Mouse (Mus musculus) frontal cortex, postnatal 25 days (tissue): ENCODE results near the gene Tpp2.
"Not testable (repeated sequence)": the region's sequence is repeated elsewhere in the genome, so short reads cannot be mapped to it uniquely, and the experiment has no call there.

Experiments used
- DNase-seq, 2 experiments: peaks; one replicate each; pipeline ENCODE4 v3.0.0; 2022; ENCODE audit warnings: low spot score in 2 of 2

Gene Tpp2

DNA sequence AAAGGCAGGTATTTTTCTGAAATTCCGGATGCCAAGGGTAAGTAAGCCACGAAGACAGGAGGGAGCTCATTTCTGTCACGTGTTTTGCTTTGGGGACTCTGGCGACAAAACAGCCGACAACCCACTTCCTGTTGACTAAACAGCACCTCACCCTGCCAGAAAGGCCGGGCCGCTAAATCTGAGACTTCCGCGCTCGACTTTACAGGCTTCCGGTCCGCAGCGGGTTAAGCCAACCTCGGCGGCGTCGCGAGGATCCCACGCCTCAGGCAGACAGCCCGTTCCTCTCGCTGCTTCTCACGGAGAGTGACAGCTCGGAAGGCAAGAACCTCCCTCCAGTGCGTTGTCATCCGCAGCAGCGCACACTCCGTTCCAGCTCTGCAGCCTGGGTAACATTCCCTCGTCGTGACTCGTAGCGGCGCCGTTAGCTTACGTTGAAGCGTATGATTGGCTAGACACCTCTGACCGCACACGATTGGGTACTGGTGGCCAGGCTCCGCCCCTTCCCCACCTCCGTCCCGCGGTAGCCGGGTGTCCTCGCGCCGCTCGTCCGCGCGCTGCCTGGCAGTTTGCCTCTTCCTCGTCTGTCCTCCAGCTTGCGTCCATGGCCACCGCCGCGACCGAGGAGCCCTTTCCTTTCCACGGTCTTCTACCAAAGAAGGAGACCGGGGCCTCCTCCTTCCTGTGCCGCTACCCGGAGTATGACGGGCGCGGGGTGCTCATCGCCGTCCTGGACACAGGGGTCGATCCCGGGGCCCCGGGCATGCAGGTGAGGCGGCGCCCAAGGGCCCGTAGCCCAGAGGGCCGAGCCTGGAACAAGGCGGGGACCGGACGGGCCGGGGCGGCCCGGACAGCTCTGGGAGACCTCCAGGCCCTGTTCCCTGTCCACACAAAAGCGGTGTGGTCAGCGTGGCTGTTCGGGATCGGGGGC, at the start of gene Tpp2:
Tpp2 (plus strand) TSS at position 160 of the 928 bp plus-strand sequence.
- DNase-seq: peak; percentile 94 to 97

DNA sequence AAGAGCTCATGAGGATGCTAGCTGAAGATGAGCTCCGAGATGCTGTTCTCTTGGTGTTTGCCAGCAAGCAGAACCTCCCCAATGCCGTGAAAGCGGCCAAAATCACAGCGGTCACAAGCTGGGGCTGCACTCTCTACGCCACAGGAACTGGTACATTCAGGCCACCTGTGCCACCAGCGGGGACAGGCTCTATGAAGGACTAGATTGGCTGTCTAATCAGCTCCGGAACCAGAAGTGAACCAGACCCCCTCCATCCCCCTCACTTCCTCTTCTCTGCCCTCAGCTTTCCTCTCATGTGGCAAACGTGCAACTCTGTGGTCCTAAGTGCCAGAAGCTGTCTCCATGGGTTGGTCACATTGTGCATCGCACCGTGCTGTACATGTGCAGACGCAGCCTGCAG, 45.1 kb upstream of the Tpp2 start:
- not testable (repeated sequence) for DNase-seq

DNA sequence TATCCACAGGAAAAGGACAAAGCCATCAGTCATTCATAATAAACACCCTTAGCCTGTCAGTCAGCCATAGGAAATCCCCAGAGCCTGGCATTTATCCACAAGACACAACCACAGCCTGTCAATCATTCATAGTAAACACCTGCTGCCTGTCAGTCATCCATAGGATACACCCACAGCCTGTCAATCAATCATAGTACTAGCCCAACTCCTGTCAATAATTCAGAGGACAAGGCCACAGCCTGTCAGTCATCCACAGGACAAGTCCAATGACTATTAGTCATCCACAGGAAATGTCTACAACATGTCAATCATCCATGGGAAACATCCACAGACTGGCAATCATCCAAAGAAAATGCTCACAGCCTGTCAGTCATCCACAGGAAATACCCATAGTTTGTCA, 37.7 kb upstream of the Tpp2 start:
- no peak for DNase-seq

GRCm38 (mm10) chr1:43897131-43897530, 36.3 kb upstream of the Tpp2 start:
- DNase-seq: no peak

- no peak for DNase-seq
Observed at GRCm38 (mm10) chr1:43897987-43898386, 35.5 kb upstream of the Tpp2 start.

DNA sequence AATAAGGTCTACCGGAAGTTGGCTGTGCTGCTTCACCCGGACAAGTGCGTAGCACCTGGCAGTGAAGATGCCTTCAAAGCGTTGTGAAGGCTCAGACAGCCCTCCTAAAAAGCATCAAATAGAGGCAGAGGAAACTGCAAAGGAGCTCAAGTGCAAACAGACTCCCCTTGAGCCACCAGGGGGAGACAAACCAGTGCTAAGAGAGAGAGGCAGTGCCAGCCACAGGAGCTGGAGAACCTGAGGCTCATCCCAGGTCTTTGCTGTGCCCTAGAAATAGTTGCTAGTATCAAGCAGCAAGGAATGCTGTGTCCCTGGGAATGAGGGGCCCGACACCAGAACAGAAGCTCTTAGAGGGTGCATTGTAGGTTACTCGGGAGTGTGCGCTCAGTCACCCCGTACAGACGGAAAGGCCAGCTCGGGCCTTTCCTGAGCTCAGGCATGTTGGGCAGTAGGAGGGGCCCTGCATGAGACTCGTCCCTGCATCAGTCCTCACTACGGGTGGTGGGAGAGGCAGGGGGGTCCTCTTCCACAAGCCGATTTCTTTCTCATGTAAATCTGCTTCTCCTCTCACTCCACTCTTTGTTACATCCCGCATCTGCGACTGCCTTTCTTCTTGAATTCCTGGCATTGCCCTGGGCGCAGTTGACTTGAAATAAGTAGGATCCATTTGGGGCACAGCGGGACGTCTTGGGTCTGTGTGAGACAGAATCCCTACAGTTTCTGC, 34.3 kb upstream of the Tpp2 start:
- DNase-seq: peak; percentile 59 to 65

- no peak for DNase-seq
Observed at GRCm38 (mm10) chr1:43902417-43902816, 31.0 kb upstream of the Tpp2 start.

GRCm38 (mm10) chr1:43902855-43903254, 30.6 kb upstream of the Tpp2 start:
- DNase-seq: no peak

DNA sequence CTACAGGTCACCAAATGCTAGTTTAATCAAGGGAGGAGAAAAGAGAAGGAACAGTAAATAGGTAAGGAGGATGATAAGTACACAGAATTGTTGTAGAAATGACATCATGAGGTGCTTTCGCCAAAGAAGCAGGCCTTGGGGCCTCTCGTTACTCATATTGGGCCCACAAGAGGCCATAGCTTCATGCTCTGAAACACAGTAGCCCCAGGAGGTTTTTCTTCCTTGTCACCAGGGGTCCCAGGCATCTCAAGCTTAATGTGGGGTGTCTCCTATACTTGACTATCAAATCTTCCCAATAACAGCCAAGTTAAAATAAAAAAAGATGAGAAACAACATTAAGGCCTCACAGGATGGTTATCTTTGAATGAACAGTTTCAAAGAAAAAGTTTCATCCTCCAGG, 18.0 kb upstream of the Tpp2 start:
- DNase-seq: no peak

DNA sequence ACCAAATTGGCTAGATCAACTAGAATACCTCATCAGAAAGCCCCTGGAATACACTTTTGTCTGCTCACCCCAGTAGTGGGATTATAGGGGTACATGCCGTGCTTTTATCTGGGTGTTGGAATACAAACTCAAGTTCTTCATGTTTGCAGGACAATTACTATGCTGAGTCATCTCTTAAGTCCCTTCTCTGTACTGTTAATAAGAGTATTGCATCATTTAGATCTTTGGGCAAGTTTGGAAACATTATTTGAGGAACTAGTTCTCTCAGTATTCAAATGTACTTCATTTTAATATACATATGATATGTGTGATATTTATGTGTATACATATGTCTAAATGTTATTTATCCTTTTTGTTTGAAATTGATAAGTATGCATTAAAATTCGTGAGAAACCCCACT, 16.6 kb upstream of the Tpp2 start:
- no peak for DNase-seq

DNA sequence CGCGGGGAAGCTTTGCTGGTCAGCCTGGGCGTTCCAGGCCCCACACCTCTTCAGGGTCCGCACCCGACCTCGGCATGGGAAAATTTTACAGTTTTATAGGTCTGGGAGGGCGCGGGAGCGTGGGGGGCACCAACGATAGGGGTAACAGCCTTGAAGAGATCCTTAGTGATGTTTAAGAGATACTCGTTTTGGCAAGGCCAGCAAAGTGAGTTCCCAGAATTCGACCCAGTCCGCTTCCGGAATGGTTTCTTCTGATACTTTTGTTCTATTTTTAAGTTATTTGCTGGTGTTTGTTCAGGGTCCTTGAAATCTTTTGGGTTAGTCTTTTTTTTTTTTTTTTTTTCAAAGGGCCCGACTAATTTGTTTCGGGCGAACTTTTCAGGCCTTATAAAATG, 966 bp downstream of the Tpp2 start:
- no peak for DNase-seq

- DNase-seq: no peak
Observed at GRCm38 (mm10) chr1:43939310-43939709, 5.9 kb downstream of the Tpp2 start.

DNA sequence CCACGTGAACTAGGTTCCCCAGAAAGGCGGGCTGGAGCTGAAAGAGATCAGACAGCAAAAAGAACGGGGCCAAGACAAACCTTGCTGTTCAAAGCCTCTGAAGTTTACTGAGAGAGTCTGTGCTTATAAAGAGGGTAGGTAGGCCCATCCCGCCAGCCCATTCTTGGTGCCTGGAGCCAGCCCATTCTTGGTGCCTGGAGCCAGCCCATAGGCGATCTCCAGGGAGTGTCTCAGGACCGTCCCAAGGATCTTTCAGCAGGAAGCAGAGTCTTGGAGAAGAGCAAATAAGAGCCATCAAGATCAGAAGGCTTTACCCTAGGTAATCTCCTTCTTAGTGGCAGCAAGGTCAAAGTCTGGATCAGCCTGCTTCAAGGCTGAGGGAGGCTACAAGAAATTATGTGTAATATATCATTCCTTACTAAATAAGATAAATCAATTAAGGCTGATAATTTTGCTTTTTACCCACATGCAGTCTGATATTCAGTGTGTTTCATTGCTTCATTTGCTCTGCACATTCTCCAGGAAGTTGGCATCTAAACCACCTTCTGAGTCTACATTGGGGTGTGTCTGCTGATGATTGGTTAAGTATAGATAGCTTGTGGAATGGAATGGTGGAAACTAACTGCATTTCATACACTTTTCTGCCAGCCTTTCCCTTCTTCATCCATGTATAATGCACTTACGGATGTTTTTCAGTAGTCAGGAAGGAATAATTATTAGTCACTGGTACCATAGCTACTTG, 8.2 kb downstream of the Tpp2 start:
- DNase-seq: no peak

DNA sequence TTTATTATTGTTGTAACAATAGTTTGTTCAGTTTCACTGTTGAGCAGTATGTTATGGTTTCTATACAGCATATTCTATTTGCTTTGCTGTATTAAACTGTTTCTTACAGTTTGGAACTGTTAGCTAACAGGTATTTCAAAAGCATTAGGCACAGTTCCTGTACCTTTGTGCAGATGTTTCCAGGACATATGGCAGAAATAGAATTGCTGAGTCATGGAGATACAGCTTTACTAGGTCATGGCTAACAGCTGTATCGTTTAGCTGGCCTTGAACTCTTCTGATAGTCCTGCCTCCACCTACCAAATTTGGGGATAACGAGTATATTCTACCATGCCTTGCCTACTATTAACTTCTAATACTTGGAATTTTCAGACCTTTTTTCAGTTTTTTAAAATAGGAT, 9.4 kb downstream of the Tpp2 start:
- no peak for DNase-seq

- no peak for DNase-seq
Observed at GRCm38 (mm10) chr1:43953679-43954078, 20.2 kb downstream of the Tpp2 start.

DNA sequence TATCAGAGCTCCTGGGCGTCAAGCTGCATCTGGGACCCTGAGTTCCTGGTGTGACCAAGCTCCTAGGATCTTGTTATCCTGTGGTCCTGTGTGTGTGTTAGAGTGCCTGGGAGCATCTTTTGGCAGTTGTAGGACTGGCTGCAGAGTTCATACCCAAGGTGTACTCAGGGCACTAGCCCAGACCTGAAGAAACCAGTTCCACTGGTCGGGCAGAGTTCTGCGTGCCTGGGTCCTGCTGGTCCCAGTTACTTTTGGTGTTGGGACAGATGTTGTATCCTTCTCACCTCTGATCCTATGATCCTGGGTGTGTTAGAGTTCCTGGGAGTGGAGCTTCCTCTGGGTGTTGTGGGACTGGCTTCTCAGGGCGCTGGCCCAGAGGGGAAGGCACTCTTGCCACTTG, 30.9 kb downstream of the Tpp2 start:
- DNase-seq: no peak

- no peak for DNase-seq
Observed at GRCm38 (mm10) chr1:43966756-43967155, 33.3 kb downstream of the Tpp2 start.

DNA sequence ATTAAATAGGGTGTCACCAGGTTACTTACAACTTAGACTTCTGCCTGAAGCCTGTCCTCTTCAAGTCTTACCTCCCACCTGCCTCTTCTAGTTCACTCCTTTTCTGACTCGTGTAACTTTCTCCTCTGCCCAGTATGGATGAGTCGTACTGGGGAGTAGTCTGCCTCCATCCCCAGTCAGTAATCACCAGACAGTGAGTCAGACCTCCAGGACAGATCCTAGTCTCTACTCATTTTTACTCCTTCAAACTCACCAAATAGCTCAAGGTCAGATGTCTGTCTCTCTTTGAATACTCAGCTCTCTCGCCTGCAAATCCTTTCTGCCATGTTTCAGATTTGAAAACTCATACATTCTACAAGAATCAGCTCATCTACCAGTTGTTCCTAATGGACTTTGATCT, 35.9 kb downstream of the Tpp2 start:
- DNase-seq: no peak

DNA sequence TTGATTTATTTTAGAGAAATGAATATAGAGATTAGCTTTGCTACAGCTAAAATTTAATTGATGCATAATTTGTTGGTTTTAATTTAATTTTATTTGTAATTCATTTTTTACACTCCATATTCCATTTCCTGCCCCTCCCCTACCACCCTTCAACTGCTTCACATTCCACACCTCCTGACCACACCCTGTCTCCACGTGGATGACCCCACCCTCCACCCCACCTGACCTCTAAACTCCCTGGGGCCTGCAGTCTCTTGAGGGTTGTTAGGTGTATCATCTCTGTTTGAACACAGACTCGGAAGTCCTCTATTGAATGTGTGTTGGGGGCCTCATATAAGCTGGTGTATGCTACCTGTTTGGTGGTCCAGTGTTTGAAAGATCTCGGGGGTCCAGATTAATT, 37.6 kb downstream of the Tpp2 start:
- DNase-seq: no peak

DNA sequence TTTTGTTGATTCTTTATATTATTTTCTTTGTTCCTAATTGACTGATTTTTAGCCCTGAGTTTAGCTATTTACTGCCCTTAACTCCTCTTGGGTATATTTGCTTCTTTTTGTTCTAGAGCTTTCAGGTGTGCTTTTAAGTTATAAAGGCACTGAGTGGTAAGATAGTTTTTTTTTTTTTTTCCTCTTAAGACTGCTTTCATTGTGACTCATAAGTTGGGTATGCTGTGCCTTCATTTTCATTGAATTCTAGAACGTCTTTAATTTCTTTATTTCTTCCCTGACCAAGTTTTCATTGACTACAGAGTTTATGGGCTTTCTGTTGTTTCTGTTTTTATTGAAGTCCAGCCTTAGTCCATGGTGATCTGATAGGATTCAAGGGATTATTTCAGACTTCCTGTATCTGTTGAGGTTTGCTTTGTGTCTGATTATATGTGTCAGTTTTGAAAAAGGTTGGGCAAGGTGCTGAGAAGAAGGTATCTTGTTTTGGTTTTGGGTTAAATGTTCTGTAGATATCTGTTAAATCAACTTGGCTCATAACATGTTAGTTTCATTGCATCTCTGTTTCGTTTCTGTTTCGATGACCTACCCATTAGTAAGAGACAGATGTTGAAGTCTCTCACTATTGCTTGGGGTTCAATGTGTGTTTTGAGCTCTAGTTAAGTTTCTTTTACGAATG, 63.6 kb downstream of the Tpp2 start:
- no peak for DNase-seq

DNA sequence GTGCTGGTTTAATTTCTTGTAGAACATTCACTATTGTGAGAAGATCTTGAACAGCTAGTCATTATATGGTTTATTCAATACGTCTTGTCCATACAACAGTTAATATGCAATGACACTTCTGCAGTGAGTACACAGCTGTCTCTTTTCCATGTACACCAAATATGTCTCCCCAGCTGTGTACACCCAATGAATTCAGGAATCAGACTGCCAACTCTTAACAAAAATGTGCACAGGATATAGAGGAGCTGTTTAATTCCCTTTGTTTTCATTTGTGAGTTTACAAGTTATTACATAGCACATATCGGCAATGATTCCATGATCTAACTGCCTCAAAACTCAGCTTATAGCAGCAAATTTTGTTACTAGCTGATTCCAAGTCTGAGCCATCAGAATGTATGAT, 71.1 kb downstream of the Tpp2 start:
- no peak for DNase-seq

DNA sequence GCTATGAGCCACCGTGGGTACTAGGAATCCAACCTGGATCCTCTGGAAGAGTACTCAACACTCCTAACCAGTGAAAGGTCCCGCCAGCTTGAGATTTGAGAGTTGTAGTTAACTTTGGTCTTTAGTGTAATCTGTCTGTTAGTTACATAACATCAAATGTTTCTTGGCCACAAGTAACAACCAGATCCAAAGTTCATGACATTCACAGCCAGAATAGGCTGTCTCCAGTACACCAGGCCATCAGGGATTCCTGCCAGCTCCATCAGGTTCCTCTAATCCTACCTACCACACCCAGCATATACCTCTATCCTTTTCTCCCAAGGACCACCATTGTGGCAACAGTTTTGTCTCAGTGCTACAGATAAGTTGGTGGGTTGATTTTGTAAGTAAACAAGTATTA, 82.1 kb downstream of the Tpp2 start:
- no peak for DNase-seq
